Mouse (Mus musculus): ENCODE results near the gene Cpne6.

GRCm38 (mm10) chr14:55486836-55487235, 23.4 kb upstream of the Cpne6 start:
- TF ChIP-seq CTCF (IDR thresholded peaks at IDR 0.05; ENCODE audit: low read depth, low read length): no peak
- TF ChIP-seq EP300 (IDR thresholded peaks at IDR 0.05; ENCODE audit: insufficient read depth, low read depth, low read length): no peak
